Mouse (Mus musculus): ENCODE measurements around the gene Elp5. TPM values are rescaled to one million over a fixed set of nuclear protein-coding genes. Genes with fewer than 3 reads are reported as not detected.
A peak's percentile ranks its signal among the peaks of the same experiment; 100 is the strongest.

Elp5 gene
- total RNA-seq, 2 experiments from 2014 or later = 65.5 to 70.9 TPM

Small RNAs within 50 kb of the gene (microRNA-seq; reads per million reads assigned to microRNA genes)
- gene Gm44349 (not detected), gene Mir324 (2,413 reads per million, percentile 86 among the genes with 10 or more reads in this experiment)

Other genes with a start within 250 kb of the Elp5 start
- gene Polr2a, start 223.9 kb downstream of the Elp5 start, total RNA-seq (2021) = 100 to 1,000 TPM in 1 of 2 experiments, 10 to 100 TPM in 1; 92.4 to 108 TPM
- not detected for gene Slc35g3, start 220.5 kb downstream of the Elp5 start, total RNA-seq (2021)
- gene Zbtb4, start 216.6 kb downstream of the Elp5 start, total RNA-seq (2021) = 10 to 100 TPM; 48.5 to 58.3 TPM
- 1 to 10 TPM; 3.6 to 4.0 TPM for gene Chrnb1, start 186.6 kb downstream of the Elp5 start, total RNA-seq (2021)
- 1 to 10 TPM; 3.4 to 4.8 TPM for gene Fgf11, start 180.7 kb downstream of the Elp5 start, total RNA-seq (2021)
- gene Tmem102, start 176.9 kb downstream of the Elp5 start, total RNA-seq (2021) = 1 to 10 TPM in 1 of 2 experiments, under 1 TPM in 1; 0.76 to 1.4 TPM
- not detected for gene Gm39566, start 167.2 kb downstream of the Elp5 start, total RNA-seq (2021)
- not detected for gene Spem2, start 164.1 kb downstream of the Elp5 start, total RNA-seq (2021)
- gene Spem1, start 160.3 kb downstream of the Elp5 start, total RNA-seq (2021) = not detected
- 10 to 100 TPM; 33.6 to 35.2 TPM for gene Nlgn2, start 144.7 kb downstream of the Elp5 start, total RNA-seq (2021)
- 100 to 1,000 TPM; 141 to 143 TPM for gene Tmem256, start 144.0 kb downstream of the Elp5 start, total RNA-seq (2021)
- 10 to 100 TPM; 76.6 to 77.9 TPM for gene Plscr3, start 136.1 kb downstream of the Elp5 start, total RNA-seq (2021)
- 1 to 10 TPM in 1 of 2 experiments, under 1 TPM in 1; 0.17 to 1.7 TPM for gene Tnk1, start 123.8 kb downstream of the Elp5 start, total RNA-seq (2021)
- gene Tmem95, start 104.5 kb downstream of the Elp5 start, total RNA-seq (2021) = not detected
- 1 to 10 TPM; 3.4 to 4.1 TPM for gene Kctd11, start 101.1 kb downstream of the Elp5 start, total RNA-seq (2021)
- gene Acap1, start 87.0 kb downstream of the Elp5 start, total RNA-seq (2021) = 1 to 10 TPM; 1.4 to 1.7 TPM
- 1 to 10 TPM; 4.8 to 5.6 TPM for gene 2810408A11Rik, start 81.5 kb downstream of the Elp5 start, total RNA-seq (2021)
- gene Neurl4, start 81.4 kb downstream of the Elp5 start, total RNA-seq (2021) = 10 to 100 TPM; 45.9 to 53.3 TPM
- gene Gps2, start 68.6 kb downstream of the Elp5 start, total RNA-seq (2021) = 10 to 100 TPM; 60.0 to 67.0 TPM
- gene Eif5a, start 60.6 kb downstream of the Elp5 start, total RNA-seq (2021) = 100 to 1,000 TPM; 598 to 600 TPM
- 10 to 100 TPM in 1 of 2 experiments, 1 to 10 TPM in 1; 9.7 to 20.6 TPM for gene Ybx2, start 46.7 kb downstream of the Elp5 start, total RNA-seq (2021)
- gene Slc2a4, start 34.3 kb downstream of the Elp5 start, total RNA-seq (2021) = 10 to 100 TPM; 23.6 to 24.8 TPM
- gene Cldn7, start 17.7 kb downstream of the Elp5 start, total RNA-seq (2021) = 10 to 100 TPM in 1 of 2 experiments, 1 to 10 TPM in 1; 3.1 to 17.3 TPM
- gene Ctdnep1, start 1.4 kb downstream of the Elp5 start, total RNA-seq (2021) = 100 to 1,000 TPM; 119 to 130 TPM
- gene Gabarap, start 8.6 kb upstream of the Elp5 start, total RNA-seq (2021) = 100 to 1,000 TPM; 294 to 311 TPM
- 10 to 100 TPM; 51.4 to 53.4 TPM for gene Phf23, start 13.3 kb upstream of the Elp5 start, total RNA-seq (2021)
- gene Dvl2, start 18.1 kb upstream of the Elp5 start, total RNA-seq (2021) = 10 to 100 TPM; 35.5 to 38.2 TPM
- 100 to 1,000 TPM; 295 to 378 TPM for gene Acadvl, start 32.9 kb upstream of the Elp5 start, total RNA-seq (2021)
- 10 to 100 TPM; 63.0 to 64.4 TPM for gene Dlg4, start 34.4 kb upstream of the Elp5 start, total RNA-seq (2021)
- 10 to 100 TPM in 1 of 2 experiments, 1 to 10 TPM in 1; 1.7 to 33.7 TPM for gene Asgr1, start 71.6 kb upstream of the Elp5 start, total RNA-seq (2021)
- 10 to 100 TPM in 1 of 2 experiments, 1 to 10 TPM in 1; 1.8 to 14.6 TPM for gene Asgr2, start 110.1 kb upstream of the Elp5 start, total RNA-seq (2021)
- 1 to 10 TPM in 1 of 2 experiments, under 1 TPM in 1; 0.90 to 1.7 TPM for gene Mgl2, start 147.8 kb upstream of the Elp5 start, total RNA-seq (2021)
- 1 to 10 TPM; 2.1 to 3.5 TPM for gene Clec10a, start 173.7 kb upstream of the Elp5 start, total RNA-seq (2021)
- gene Slc16a11, start 230.2 kb upstream of the Elp5 start, total RNA-seq (2021) = 1 to 10 TPM in 1 of 2 experiments, under 1 TPM in 1; 0.71 to 2.9 TPM
- 10 to 100 TPM in 1 of 2 experiments, 1 to 10 TPM in 1; 6.2 to 10.9 TPM for gene Slc16a13, start 238.5 kb upstream of the Elp5 start, total RNA-seq (2021)
- 10 to 100 TPM; 23.8 to 33.4 TPM for gene Bcl6b, start 247.3 kb upstream of the Elp5 start, total RNA-seq (2021)

Data from adrenal gland, postnatal 4 days (tissue).